Mouse (Mus musculus) layer of hippocampus, adult 9-11 months (tissue): ENCODE measurements around the gene Plch2.

Experiments
- DNase-seq: peaks from one replicate; pipeline ENCODE4 v3.0.0; 2022

Gene Plch2

DNA sequence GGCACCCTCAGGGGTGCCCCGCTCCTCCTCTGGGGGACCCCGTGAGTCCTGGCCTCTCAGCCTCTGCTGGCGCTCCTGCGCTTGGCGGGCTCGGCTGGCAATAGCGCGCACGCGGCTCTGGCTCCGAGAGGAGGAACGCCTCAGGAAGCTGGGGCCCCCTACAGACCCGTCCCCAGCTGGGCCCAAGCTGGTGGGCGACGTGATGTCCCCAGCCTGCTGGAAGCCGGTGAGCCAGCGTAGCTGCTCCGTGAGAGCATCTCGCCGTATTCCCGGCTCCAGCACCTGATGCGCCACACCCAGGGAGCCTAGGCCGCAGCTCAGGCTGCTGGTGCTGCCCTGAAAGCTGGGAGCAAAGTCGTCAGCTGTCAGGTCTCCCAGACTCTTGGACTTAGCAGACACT lies 72.8 kb downstream of the Plch2 start:
- DNase-seq: no peak

DNA sequence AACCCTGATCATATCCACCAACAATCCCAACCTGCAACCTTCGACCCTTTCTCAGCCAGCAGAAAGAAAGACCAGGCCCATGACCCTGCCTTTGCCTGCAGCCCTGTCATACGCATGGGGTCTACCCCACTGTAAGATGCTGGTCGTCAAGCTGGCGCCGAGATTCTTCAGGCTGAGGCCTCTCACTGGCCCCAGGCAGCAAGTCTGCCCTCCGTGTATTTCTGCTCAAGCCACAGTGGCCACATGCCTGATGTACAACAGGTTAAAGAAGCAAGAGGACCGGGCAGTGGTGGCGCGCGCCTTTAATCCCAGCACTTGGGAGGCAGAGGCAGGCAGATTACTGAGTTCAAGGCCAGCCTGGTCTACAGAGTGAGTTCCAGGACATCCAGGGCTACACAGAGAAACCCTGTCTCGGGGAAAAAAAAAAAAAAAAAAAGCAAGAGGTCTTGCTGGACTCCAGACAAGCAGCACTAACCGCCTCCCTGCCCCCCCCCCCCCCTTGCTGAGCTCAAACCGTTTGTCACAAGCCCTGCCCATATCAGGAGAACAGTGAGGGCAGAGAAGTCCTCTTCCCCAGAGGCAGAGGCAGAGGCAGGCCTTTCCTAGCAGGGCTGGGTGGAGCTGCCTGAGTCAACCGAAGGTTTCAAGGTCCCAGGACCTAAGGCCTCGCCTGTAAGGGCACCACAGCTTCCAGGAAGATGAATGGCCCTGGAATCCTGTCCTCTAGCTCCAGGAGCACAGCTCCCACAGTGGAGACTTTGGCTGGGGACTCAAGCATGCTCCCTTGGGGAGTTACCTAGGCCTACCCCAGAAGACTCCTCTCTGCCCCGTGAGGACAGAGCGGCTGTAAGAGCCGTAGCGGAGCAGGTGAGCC lies 74.1 kb downstream of the Plch2 start:
- DNase-seq: no peak

DNA sequence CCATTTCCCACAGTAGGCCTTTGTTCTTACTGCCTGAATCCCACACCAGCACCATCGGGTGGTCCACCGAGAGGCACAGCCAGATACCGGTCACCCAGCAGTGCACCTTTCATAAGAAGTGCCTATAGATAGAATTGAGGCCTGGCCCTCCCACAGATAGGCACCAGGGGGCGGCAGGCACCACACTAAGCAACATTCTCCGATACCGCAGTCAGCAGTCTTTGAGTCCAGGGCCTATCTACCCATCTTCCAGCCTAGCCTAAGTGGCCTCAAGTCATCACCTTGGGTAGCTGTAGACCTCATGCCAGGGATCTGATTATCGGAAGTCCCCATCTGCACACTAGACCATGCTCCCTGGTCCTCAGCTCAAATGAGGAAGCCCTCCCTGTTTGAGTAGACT lies 75.1 kb downstream of the Plch2 start:
- peak; percentile 77 for DNase-seq

DNA sequence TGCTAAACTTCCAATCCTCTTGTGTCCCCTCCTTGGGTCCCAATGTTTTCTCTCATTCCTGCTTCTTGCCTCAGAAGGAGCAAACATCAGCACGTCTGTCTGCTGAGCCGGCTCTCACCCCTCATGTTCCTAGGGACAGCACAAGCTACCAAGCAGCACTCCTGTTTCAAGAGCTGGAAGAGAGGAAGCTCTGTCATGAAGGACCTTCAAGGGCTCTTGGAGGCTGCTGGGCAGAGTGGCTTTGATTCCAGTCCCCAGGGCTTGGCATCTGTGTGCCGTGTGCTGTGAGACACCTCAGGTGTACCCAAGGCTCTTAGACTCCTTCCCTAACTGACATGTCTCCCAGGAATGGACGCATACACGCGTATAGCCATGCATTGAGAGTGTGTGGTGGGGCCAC lies 75.5 kb downstream of the Plch2 start:
- no peak for DNase-seq

DNA sequence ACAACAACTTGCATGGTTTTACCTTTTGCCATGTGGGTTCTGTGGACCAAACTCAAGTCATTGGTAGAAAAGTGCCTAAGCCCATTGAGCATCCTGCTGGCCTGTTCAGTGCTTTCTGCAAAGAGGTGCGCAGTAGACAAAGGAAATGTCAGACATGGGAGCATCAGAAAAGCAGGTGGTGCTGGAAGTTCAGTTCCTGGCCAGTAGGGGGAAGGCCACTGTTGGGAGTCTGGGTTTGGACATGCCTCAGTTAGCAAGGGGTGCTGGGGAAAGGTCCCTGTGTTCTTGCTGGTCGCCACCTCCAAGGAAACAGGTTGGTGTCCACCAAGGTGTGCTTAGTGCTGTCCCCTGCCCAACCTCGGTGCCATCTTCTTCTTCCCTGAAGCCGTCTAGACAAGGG lies 76.5 kb downstream of the Plch2 start:
- DNase-seq: no peak

DNA sequence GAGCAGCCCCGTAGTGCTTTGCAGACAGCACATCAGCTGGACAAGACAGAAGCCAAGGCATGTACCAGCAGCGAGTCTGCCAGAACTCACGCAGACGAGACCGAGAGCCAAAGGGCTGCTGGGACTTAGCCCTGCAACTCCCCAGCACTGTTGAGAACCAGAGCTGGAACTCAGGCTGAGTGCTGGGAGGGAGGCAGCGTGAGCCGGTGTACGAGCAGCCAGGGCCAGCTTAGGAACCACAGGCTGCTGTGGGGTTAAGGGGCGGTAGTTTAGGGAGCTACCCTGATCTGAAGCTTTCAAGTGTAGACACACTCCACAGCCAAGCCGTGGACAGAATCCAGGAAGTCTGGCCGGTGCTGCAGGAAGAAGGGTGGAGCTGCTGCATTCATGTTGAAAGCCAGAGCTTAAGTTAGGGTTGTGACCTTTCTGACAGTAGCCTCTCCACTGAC lies 82.4 kb downstream of the Plch2 start:
- DNase-seq: no peak

DNA sequence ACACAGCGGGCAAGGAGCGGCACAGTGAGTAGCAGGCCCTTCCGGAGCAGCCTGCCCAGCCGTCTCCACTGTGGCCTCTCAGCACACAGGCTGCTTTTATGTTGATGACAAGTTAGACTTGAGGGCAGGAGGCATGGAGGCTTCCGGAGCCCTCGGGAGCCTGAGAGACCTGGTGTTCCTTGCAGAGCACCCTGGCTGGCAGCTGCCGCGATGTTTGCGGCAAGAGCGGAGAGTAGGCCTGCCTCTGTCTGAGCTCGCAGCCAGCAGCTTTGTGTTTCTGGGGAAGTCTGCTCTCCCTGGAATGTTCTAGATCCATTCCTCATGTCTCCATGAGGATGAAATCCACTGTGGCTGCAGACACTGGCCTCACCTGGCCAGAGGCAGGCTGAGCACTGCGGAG lies 84.0 kb downstream of the Plch2 start:
- DNase-seq: no peak

DNA sequence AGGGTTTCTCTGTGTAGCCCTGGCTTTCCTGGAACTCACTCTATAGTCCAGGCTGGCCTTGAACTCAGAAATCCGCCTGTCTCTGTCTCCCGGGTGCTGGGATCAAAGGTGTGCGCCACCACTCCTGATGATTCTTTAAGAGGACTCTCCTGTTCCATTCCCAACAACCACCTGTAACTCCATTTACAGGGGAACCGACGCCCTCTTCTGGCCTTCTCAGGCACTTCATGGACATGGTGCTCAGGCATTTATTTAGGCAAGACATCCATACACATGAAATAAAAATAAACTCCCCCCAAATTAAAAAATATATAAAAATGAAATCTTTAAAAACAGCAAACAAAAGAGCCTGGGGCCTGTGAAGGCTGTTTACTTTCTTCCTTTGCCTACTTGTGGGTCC lies 89.4 kb downstream of the Plch2 start:
- DNase-seq: no peak

DNA sequence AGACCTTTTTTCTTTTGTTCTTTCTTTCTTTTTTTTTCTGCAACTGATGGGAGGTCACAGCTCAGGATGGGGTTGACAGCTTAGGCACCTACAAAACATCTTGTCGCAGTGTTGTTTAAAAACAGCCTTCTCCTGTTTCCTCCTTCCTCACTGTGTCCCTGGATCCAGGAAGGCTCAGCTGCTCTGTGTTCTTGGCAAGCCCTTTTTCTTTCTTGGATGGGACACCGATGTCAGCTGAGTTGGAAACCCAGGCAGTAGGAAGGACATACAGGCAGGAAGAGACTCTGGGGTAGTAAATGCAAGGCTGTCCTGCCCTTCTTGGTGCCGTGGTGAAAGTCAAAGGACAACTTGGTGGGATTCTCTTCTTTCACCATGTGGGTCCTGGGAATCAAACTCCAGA lies 90.7 kb downstream of the Plch2 start:
- no peak for DNase-seq

DNA sequence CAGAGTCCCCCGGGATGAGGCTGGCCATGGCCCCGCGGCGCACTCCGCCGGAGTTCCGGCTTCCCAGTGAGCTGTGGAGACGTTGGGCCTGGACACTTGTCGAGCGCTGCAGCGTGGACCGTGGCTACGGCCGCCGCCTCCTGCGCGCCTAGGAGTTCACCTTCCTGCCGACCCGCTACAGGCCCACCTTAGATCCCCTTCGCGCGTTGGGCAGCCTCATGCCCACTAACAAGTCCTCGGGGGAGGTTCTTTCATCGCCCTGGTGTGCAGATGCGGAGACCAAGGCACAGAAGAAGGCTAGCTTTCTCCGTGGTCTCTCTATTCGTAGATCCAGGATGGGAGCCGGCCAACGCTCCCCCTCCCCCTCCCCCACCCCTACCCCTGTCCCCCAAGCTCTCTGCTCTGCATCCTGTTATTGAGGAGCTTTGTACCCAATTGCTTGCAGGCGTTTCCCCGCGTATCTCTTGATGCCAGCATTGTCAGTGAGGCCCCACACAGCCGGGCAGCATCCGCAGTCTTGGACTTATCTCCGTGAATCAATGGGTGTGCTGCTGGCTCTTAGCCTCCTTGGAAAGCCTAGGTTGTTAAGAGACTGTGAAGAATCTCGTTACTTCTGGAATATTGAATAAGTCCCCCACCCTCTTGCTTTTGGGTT lies 91.9 kb downstream of the Plch2 start:
- DNase-seq: no peak

DNA sequence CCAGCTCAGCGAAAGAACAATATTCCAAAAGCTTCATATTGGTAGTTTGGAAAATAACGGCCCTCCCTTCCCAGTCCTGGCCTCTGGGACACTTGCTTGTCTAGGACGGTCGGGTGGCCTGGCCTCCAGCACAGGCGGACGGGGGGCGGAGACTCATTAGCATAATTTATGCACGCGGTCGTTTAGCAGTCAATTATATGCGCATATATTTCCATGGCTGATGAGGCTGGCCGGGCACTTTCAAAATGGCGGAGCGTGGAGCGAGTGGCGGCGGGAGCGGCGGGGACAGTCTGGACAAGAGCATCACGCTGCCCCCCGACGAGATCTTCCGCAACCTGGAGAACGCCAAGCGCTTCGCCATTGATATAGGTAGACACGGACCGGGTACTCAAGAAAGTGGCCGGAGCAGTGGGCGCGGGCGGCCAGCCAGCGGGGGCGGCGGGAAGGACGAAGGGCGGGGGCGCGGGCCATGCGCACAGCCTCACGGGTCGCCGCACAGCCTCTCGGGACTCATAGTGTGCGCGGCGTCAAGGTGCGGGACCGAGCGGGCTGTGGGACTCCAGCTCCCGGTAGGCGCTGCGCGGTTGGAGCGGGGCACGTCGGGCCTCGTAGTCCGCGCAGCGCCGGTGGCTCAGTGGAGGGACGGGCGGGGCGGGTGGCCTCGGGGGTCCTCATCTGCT lies 92.5 kb downstream of the Plch2 start, which contains the start of gene Pank4:
Pank4 (plus strand) TSS at position 223 of the 680 bp plus-strand sequence.
- peak; percentile 93 for DNase-seq

DNA sequence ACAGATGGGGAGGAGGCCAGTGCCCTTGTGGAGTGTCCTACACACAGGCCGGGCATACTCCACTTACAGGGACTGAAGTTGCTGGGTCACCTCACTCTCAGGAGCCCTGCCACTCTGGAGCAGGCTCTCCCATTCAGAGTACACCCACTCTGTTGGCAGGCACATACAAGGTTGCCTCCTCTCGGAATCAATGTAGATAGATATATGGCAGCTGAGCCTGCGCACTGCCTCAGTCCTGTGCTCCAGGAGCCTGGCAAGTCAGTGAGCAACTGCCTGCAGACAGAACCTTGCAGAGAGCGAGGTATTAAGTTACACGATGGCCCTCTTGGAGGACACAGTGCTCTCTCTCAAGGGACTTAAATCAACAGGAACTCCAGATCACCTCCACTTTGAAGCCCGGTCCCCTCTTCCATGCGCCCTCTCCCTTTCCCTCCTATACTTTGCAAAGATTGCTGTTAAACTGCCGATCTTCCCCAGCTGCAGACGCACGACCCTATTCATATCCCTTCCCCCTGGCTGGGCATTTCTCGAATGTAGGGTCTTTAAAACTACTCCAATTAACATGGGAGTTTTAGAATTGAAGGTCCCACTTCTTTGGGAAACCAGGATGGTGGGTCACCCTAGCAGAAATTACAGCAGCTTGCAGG lies 93.3 kb downstream of the Plch2 start:
- no peak for DNase-seq

DNA sequence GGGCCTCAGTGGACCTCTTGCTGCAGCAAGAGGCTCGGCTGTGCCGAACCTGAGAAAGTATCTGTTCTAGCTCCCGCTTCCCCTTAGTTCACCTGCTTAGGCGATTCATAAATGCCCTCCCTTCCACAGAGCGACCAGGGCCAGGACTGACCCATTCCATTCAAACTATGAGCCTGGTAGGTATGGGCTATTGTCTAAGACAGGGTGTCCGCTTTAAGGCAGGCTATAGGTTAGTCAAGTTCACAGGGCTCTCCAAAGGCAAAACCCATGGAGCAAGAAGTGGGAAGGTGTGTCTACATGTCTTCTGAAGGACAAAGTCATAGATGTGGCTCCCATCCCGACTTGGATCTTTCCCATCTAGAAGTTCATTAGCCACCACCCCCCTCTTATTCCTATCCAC lies 93.9 kb downstream of the Plch2 start:
- no peak for DNase-seq

DNA sequence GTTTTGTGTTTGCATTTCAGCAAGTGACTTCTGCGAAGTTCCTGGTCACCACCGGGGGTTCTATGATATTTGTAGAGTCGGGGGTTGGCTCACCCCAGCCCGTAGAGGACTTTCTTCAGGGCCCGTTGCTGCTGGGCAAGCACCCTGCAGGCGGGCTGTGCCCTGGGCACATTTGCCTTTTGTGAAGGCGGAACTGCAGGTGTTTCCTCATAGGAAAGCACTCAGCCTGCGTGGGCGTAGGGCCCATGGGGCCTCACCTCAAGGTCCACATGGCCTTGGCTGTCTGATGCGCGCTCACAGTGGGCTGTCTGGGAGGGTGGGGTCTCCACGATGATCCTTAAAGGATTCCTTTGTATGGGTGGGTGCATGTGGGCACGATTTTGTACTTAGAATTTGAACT lies 94.7 kb downstream of the Plch2 start:
- no peak for DNase-seq

DNA sequence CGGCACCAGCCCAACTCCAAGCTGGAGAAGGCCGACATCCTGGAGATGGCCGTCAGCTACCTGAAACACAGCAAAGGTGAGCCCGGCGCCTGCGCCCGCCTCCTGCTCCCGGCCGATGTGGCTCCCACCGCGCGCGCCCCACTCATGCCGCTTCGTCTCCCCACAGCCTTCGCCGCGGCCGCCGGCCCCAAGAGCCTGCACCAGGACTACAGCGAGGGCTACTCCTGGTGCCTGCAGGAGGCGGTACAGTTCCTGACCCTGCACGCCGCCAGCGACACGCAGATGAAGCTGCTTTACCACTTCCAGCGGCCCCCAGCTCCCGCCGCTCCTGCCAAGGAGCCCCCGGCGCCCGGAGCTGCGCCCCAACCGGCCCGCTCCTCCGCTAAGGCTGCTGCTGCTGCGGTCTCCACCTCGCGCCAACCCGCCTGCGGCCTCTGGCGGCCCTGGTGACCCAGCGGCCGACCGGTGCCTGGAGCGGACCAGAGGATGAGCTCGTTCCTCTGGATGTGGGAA lies 95.3 kb downstream of the Plch2 start:
- DNase-seq: no peak

DNA sequence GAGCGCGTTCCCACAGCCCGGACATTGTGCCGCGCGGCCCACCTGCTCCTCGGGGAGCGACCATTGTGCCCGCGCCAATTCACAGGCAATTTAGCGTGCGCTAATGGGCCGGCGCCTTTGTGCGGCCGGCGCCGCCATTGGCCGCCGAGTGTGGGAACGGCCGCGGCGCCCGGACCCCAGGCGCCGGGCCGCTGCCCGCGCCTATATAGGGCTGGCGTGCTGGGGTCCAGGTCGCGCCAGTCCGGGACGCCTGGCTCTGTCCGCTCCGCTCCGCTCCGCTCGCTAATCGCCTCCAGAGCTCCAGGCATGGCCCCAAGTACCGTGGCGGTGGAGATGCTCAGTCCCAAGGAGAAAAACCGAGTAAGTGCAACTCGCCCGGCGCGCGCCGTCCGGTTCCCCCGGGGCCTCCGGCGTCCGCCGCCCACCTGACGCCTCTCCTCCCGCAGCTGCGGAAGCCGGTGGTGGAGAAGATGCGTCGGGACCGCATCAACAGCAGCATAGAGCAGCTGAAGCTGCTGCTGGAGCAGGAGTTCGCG lies 95.8 kb downstream of the Plch2 start, which contains the start of gene Hes5:
Hes5 (plus strand) TSS at position 234 of the 536 bp plus-strand sequence.
- peak; percentile 64 for DNase-seq

DNA sequence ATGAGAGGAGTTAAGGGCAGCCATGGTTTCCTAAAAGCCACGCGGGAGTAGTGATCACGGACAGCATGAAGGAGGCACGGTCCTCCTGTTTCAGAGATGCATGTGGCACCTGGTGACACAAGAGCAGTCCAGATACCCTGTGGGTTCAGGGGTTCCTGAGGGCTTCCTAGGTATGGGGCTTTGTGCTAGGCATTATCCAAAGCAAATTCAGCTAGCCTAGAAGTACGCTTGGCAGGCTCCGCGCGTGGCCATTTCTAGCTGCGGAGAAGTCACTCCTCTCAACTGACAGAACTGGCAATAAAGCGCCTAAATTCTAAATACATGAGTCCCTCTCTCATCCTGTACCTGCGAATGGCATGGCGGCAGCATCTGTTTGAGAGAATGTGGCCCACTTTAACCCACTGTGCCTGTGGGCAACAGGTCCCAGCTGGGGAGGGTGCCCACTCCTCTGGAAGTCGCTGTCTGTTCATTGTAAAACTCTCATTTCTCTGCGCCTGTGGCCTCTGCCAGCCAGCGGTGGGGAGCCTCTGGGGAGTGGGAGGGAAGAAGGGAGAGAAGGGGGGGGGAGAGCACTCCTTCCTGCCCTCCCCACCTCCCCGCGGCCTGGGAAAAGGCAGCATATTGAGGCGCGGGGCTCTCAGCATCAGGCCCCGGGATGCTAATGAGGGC lies 96.4 kb downstream of the Plch2 start:
- DNase-seq: no peak

DNA sequence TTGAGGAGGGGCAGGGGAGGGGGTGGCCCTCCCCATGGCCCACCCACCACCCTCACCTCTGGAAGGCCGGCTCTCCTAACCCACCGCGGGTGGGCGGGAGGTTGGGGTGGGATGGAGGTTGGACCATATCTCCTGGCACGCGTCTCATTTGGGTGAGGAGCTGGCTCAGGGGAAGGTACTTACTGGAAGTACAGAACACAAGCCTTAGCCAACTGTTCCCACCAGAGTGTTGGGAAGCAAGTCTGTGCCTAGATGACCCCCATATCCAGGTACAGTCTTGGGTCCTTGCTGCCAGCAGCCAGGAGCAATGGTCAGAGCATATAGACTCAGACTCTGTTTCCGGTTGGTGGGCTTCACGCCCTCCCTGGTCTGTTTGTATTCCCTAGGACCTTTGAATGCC lies 98.0 kb downstream of the Plch2 start:
- DNase-seq: no peak

DNA sequence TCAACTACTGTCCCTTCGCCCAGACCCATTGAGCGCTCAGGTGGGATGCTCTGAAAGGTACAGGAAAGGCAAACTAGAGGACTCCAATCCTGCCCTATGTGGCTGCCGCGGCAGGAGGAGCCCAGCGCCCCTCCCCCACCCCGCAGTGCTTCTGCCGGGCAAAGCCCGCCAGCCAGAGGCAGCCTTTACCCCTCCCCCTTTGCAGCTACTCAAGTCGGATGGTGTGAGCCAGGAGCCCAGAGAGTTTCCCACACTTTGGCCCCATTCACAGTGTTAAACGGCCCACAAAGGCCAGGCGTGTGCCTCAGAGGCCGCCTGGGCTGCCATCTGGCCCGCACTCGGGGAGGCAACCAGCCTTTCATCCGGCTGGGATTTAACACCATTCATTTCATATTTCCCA lies 98.4 kb downstream of the Plch2 start:
- DNase-seq: peak; percentile 78

DNA sequence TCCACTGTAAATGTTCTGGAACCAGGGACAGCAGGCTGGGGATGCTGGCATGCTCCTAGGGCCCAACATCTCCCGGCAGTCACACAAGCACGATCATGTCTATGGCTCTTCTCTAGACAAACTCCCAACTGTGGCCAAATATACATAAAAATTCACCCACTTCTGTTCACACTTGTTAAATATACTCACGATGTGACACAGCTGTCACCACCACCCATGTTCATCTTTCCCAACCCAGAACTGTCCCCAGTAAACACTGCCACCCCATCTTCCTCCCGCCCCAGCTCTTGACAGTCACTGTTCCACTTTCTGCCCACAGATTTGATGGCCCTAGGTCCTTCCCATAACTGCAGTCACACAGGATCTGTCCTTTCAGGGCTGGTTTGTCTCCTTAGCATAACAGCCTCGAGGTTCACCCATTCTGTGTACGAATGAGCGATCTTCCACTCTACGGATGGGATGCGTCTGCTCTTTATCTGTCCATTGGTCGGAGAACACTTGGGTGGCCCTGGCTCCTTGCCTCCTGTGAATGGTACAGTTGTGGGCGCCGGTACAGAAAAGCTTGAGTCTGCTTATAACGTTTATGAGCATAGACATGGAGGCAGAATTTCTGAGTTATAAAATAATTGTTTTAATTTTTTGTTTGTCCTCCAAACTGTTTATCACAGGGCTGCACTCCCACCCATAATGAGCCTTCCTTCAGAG lies 99.1 kb downstream of the Plch2 start:
- DNase-seq: no peak

DNA sequence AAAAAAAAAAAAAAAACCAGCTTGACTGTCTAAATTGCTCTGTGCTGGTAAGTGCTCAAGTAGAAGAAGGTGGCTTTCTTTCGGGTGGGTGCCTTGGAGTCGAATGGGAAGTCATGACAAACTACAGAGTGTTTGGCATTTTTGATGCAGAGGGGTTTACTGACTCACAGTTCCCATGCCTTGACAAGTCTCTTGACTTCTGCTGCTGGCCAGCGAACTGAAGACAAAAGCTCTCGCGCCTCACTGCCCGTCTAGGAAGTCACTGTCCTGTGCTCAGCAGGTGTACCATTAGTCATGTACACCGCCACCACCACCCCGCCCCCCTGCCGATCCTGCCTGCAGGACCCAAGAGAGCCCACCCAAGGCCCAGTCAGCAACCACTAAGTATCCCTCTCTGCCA lies 100.0 kb downstream of the Plch2 start:
- DNase-seq: no peak
